Mouse (Mus musculus) WW6 (cell line): ENCODE measurements around the gene Gsdme.

ENCODE experiments used
- DNase-seq: peaks from one replicate; pipeline ENCODE4 v3.0.0-alpha.2; 2013; ENCODE audit warnings: low read depth, low spot score

Gsdme gene

DNA sequence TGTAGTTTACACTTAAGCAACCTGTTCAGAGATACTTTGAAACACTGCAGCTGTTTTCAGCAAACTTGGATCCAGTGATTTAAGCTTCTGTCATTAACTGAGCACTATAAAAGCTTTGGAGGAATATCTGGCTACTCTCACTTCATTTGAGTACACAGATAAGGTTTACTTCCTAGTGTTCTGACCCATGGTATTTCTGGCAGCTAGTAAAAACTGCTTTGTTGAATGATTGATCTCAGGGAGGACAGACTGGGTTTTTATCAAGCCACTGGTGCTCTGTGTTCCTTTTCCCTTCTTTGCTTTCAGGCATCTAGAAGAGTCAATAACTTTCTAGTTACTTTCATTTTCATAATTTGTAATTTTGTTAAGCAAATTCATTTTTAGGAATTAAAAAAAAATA lies 74.3 kb downstream of the Gsdme start:
- no peak for DNase-seq

DNA sequence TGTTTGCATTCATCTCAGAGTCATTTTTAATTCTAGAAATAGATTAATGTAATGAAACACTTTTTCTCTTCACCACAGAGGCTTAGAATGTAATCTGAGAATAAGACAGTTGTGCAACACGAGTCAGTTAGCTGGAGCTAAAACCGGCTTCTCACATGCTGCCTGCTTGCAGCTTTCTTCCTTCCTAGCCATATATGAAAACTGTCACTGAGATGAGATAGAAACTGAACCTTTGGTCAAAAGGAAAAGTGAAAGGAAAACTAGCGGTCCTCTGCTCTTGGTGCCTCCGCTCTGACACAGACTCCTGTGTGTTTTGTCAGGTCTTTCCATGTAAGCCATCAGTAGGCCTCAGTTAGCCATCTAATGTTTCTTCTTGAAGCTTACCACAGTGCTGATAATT lies 75.7 kb downstream of the Gsdme start:
- DNase-seq = no peak

DNA sequence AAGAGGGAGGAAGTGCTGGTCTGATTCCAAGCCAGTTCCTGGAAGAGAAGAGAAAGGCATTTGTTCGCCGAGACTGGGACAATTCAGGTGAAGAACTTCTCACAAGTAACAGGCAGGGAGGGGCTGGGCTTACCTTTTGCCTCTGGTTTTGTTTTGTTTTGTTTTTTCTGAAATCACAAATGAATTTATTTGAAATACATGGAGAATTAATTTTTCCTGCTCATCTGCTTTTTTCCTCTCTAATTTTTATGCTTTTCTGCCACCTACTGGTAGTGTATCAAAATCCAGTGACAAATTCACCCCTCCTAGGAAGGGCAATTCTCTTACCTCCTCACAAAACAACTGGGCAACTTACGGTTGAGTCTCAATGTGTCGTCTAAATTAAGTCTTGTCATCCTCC lies 83.5 kb downstream of the Gsdme start:
- DNase-seq = no peak

DNA sequence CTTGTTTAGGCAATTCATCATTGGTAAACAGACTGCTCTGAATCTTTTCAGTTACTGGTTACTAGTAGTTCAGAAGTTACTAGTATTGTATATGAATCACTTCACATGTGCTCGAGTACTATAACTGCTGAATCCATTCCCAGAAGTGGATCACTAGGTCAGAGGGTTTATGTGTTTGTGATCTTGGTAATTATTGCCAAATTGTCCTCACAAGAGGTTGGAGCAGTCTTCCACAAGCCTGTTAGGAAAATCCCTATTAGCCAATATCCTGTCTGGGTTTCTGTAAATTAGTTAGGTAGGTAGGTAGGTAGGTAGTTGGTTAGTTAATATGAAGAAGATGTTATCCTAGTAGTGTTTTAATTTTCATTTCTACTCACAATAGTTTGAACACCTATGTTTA lies 87.9 kb downstream of the Gsdme start:
- DNase-seq = no peak

DNA sequence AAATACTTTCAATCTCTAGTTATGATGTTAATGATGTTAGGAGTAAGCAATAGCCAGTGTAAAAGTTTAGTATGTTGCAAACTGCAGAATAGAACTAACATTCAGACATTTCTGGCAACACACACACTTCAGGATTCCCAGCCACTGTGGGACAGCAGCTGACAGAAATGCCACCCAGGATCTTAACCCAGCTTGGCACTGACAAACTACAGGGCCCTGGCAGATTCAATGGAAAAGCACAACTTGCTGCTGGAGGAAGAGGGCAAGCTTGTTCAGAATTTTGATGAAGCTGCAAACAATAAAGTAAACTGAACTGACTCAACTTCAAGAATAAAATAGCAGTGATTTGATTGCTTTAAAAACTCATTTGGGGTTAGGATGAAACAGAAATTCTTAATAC lies 93.9 kb downstream of the Gsdme start:
- DNase-seq = no peak

DNA sequence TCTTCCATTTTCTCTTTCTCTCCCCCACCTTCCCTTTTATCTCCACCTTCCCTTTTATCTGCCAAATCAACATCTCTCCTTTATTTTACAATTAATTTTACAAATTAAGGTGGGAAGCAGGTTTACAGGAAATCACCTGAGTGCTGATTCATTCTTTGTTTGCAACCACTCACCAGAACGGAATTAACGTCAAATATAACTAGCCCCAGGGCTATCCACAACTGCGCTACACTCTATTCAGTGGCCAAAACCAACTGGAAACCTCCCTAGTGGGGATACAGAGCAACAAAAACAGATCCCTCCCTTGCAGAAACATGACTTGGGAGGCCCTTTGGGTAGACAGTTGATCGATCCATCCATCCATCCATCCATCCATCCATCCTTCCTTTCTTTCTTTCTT lies 94.8 kb downstream of the Gsdme start:
- DNase-seq = no peak

DNA sequence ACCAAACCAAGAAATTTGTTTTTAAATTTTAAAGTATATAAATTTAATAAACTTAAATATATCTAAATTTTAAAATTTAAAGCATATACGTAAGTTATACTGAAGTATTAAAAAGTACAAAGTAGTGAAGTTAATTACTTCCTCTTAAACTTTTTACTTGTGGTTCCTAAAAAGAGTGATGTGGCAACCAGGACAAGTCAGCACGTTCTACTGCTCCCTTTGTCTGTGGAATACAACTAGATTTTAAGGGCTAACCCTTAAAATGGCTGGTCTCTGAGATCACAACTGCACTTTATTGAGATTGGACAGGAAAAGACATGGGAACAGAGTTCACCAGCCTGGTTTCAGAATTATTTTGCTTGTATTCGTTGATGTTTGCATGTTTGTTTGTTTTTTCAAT lies 100.6 kb downstream of the Gsdme start:
- DNase-seq = no peak

DNA sequence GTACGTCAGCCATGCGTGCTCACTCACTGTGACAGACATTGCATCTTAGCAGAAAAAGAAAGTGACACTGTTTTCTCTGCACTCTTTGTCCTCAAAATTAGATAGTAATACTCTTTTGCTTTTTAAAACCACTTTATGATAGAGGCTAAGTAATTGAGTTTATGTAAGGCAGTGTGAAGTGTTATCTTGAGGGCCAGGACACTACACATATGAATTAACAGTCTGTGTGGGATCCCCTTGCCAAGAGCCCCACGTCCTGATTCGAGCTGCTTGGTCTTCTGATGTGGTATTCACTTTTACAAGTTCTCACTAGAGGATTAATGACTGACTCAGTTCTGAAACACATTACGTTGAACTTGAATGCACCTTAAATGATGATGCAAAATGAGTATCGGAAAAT lies 103.8 kb downstream of the Gsdme start:
- no peak for DNase-seq

DNA sequence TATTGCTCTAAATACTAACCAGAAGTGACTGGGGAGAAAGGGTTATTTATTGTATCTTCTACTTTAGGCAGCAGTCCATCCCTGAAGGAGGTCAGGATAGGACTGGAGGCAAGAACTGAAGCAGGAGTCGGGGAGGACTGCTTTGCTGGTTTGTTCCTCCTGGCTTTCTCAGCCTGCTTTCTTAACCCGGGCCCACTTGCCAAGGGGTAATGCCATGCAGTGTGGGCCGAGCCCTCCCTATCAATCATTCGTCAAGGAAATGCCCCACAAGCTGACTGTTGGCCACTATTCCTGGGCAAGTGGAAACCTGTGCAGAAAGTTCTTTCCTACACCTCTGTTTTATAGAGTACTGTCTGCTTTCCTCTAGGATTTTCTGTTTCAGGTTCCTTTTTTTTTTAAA lies 114.3 kb downstream of the Gsdme start:
- no peak for DNase-seq

DNA sequence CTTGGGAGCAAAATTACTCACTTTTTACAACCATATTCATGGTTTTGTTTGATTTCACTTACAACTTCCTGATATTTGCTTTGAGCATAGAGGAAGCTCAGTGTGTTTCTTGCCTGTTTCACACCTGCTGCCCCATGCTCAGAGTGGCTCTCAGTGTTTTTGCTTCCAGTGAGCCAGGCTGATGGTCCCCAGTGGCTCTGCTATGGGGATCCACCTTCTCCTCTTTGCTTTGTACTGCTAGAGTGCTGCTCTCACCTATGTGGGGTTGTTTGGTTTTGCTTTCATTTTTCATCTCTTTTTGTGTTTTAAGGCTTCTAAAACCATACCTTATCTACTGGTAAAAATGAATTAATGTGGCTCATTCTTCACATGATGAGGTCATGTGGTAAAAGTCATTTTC lies 117.5 kb downstream of the Gsdme start:
- DNase-seq = no peak

DNA sequence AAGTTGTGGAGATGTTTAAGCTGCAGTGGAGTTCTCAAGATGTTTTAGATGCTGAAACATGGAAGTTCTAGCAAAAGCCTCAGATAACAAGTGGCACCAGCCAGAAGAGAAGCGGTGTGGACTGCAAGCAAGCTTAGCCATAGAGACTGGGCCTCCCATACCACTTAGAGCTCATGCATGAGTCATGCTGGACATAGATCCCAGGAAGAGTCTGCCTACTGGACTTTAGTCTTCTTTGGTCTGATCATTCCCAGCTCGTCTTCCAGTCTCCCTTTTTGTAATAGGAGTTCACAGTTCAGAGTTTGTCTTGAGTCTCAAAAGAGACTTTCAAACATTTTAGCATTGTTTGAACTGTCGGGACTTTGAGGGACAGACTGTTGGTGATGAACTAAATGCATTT lies 124.1 kb downstream of the Gsdme start:
- no peak for DNase-seq
